Mouse (Mus musculus) liver, embryonic 16.5 days (tissue): ENCODE data around the gene Abcc4. TPM values are rescaled to one million over a fixed set of nuclear protein-coding genes. Genes with fewer than 3 reads are reported as not detected.

ENCODE experiments used
- ATAC-seq: fragments of 200-750 bp; cut with Nextera tagmentation; 2 replicates; pipeline ENCODE4 v1.8.0; 2017; ENCODE audit warnings: low read depth, mild to moderate bottlenecking, moderate number of reproducible peaks, moderate library complexity
- H3K27ac ChIP-seq: fragments of 300-500 bp; sonication (generic); 2 replicates; pipeline ENCODE4 v1.5.1; 2014; ENCODE audit warnings: mild to moderate bottlenecking, low read length
- H3K27me3 ChIP-seq: fragments of 300-500 bp; sonication (generic); 2 replicates; pipeline ENCODE4 v1.6.1; 2014; ENCODE audit warnings: low read depth, low read length, mixed read lengths; ENCODE audit not compliant: control insufficient read depth, insufficient read depth
- H3K36me3 ChIP-seq: fragments of 300-500 bp; sonication (generic); 2 replicates; pipeline ENCODE4 v1.6.1; 2014; ENCODE audit warnings: mild to moderate bottlenecking; ENCODE audit not compliant: control insufficient read depth, insufficient read depth
- H3K4me1 ChIP-seq: fragments of 300-500 bp; sonication (generic); 2 replicates; pipeline ENCODE4 v1.6.1; 2014; ENCODE audit warnings: low read depth, low read length, mixed read lengths; ENCODE audit not compliant: control insufficient read depth
- H3K4me2 ChIP-seq: fragments of 300-500 bp; sonication (generic); 2 replicates; pipeline ENCODE4 v1.6.1; 2014; ENCODE audit warnings: low read depth, low read length, mixed read lengths
- H3K4me3 ChIP-seq: fragments of 300-500 bp; sonication (generic); 2 replicates; pipeline ENCODE4 v1.5.1; 2014; ENCODE audit warnings: low read depth, mild to moderate bottlenecking, low read length
- H3K9ac ChIP-seq: fragments of 300-500 bp; sonication (generic); 2 replicates; pipeline ENCODE4 v1.6.1; 2014; ENCODE audit warnings: low read depth, low read length
- H3K9me3 ChIP-seq: fragments of 300-500 bp; sonication (generic); replicated peaks from 2 replicates; pipeline ENCODE4 v1.6.1; 2016; ENCODE audit warnings: low read length; ENCODE audit not compliant: control insufficient read depth
- WGBS: fragments of 180-500 bp; shearing (Covaris S2); extraction: QIAGEN DNeasy Blood & Tissue Kit; methylation state at CpG from one replicate; pipeline ENCODE4 v1.1.7; 2014; ENCODE audit not compliant: insufficient replicate concordance; 5-methylcytosine and 5-hydroxymethylcytosine counted together
- polyA plus RNA-seq: library from polyadenylated mRNA; unstranded; fragments of >200 nt; fragmentation: Nextera tagmentation; extraction: Ambion mirVana; gene quantifications from 2 replicates; pipeline ENCODE4 v1.2.1, GENCODE M21; 2015

Abcc4 gene
- polyA plus RNA-seq, 1 experiment from 2014 or later, result 2.3 TPM

DNA sequence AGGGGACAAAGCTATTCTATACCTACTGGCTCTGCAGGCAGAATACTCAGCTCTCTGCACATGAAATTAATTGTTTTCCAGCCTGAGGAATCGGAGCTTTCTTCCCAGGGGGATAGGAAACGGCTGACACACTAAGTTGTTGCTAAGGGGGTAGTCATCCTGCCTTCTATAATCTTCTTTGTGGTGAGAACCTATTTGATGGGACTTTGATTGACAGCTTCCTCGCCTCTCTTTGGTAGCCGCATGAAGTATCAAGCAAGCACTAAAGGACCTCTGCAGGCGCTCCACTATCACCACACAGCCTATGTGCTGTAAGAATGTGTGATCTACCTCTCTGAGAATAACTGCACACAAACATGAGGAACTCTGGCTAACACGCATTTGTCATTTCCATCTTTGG is 105.3 kb downstream of the Abcc4 start:
- no peaks in the 10 kb centered on the region; the same call in 1 of the 2 replicates for H3K36me3 ChIP-seq
- H3K27ac ChIP-seq, result no peak overlapping the region
- no peak for ATAC-seq
- H3K4me3 ChIP-seq, result no peak overlapping the region
- 61% methylated on average over 6 of the region's 6 CpGs for WGBS
- no peak overlapping the region for H3K9ac ChIP-seq
- H3K4me1 ChIP-seq, result no peaks in the 10 kb centered on the region
- no peaks in the 10 kb centered on the region for H3K27me3 ChIP-seq
- no peaks in the 10 kb centered on the region for H3K9me3 ChIP-seq
- H3K4me2 ChIP-seq, result no peak overlapping the region

- ATAC-seq, result no peak
- Histone ChIP-seq H3K36me3 (no peaks in the 10 kb centered on the region; the same call in 1 of the 2 replicates), H3K4me3 (no peak overlapping the region), H3K9ac (no peak overlapping the region), H3K27ac (no peak overlapping the region), H3K4me2 (no peak overlapping the region), H3K4me1 (no peaks in the 10 kb centered on the region), H3K27me3 (no peaks in the 10 kb centered on the region), H3K9me3 (no peaks in the 10 kb centered on the region)
- 71% methylated on average over 3 of the region's 3 CpGs for WGBS
Observed at GRCm38 (mm10) chr14:118598757-118599156, 107.3 kb downstream of the Abcc4 start.

DNA sequence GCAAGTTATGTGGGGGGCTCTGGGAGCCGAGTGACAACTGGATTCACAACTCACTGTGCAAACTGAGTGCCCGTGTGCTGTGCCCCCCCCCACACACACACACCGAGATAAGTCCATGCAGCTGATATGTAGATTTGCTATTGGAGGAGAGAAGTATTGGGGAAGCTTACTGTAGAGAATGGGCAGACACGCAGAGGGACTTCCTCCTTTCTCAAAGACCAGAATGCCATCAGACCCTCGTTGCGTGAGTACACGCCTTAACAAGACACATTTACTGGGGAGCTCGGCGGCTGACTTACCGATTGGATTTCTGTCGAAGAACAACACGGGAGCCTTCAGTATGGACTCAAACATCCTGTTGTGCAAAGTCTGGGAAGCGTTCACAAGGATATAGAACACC is 111.6 kb downstream of the Abcc4 start:
- Histone ChIP-seq H3K27me3 (no peaks in the 10 kb centered on the region), H3K9ac (no peak overlapping the region), H3K36me3 (no peaks in the 10 kb centered on the region; the same call in 1 of the 2 replicates), H3K4me3 (no peak overlapping the region), H3K4me1 (no peaks in the 10 kb centered on the region), H3K4me2 (no peak overlapping the region), H3K9me3 (no peaks in the 10 kb centered on the region), H3K27ac (no peak overlapping the region)
- WGBS, result 19% methylated on average over 13 of the region's 13 CpGs
- no peak for ATAC-seq

DNA sequence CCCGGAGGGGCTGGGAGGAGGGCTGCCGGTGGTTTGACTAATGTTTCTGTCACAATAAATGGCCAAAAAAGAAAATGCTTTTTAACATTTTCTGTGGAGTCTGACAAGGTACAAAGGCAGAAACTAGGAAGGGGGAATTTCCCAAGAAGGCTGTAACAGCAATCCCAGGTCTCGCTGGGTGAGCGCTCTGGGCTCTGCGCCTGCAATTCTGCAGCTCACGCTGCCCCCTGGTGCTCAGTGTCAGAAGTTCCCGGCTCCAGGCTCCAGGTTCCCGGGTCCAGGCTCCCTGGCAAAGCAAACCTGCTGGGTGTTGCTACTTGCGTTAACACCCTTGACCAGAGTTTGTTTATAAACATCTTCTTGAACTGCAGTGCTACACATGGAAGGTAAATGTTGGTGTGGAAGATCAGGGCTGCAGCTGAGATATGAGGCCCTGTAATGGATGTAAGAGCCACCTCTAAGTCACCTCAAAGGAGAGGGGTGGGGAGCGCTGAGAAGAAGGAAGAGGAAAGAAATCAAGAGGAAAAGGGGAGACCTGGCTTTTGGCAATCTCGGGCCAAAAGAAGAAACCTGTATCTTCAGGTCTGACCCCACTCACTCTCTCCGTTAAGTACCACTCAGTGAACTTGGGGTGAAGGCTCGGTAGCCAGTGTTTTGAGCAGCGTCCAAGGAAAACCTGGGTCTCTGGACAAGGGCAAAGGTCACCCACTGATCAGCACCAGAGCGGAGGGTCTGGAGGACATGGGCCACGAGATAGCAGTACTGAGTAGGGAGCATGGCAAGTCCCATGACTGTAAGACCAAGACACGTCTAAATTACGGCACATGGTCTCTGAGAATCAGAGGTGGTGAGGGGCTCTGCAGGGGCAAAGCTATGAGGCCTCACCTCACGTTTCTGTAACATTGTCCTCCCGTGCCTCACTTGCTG is 114.3 kb downstream of the Abcc4 start:
- Histone ChIP-seq H3K9me3 (no peaks in the 10 kb centered on the region), H3K4me1 (no peaks in the 10 kb centered on the region), H3K9ac (no peak overlapping the region), H3K27me3 (no peaks in the 10 kb centered on the region), H3K27ac (no peak overlapping the region), H3K4me3 (no peak overlapping the region), H3K36me3 (no peaks in the 10 kb centered on the region), H3K4me2 (no peak overlapping the region)
- WGBS, result 49% methylated on average over 20 of the region's 20 CpGs
- ATAC-seq, result peak; percentile 21; the same call in 1 of the 2 replicates

DNA sequence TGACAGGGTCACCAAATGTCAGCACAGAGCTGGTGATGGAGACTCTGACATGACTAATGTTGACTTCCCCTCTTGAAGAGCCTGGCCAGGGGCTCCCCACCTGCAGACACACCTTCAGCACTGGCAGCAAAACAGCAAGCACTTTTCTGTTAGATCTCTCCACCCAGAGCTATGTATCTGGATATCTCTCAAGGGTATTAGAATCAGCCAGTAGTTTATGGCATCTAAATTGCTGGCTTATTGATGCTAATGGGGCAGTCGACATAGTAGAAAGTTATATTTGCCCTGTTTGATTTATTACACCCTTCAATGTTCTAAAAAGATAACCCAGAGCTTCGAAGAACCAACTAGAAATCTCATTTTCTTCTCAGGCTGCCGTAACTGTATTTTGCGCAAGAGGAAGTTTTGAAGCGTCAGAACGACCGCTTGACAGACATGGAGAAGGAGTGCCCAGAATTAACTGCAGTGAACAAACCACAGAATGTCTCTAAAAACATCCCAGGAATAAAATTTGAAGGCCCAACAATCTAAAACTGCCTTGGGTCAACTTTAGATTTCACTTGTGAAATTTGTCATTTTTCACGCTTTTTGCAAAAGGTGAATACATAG is 123.6 kb downstream of the Abcc4 start:
- H3K9ac ChIP-seq, result no peak overlapping the region
- WGBS, result 27% methylated on average over 8 of the region's 8 CpGs
- H3K4me2 ChIP-seq, result no peak overlapping the region
- no peaks in the 10 kb centered on the region for H3K36me3 ChIP-seq
- no peak overlapping the region for H3K27ac ChIP-seq
- H3K9me3 ChIP-seq, result no peaks in the 10 kb centered on the region
- H3K27me3 ChIP-seq, result no peaks in the 10 kb centered on the region
- no peaks in the 10 kb centered on the region for H3K4me1 ChIP-seq
- ATAC-seq, result no peak
- no peak overlapping the region for H3K4me3 ChIP-seq

DNA sequence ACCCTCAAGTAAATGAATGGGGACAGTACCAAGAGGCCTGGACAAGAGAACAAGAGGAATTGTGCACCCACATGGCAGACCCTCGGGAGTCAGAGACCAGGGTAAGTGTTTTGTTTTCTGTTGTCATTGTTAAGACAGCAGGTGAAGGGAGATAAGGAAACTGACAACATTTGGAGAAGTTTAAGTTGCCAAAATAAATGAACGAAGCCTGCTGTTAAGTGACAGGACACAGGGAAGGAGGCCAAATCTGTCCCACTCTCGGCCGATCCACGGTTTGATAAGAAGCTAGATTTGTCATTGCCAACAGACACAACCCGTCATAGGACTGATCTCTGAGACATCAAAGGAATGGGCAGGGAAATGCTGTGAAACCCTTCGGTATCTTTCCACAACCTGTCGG is 124.3 kb downstream of the Abcc4 start:
- no peaks in the 10 kb centered on the region for H3K36me3 ChIP-seq
- H3K4me2 ChIP-seq, result no peak overlapping the region
- 21% methylated on average over 8 of the region's 8 CpGs for WGBS
- no peaks in the 10 kb centered on the region for H3K27me3 ChIP-seq
- no peak overlapping the region for H3K27ac ChIP-seq
- no peak for ATAC-seq
- H3K4me3 ChIP-seq, result no peak overlapping the region
- no peaks in the 10 kb centered on the region for H3K9me3 ChIP-seq
- no peaks in the 10 kb centered on the region for H3K4me1 ChIP-seq
- no peak overlapping the region for H3K9ac ChIP-seq

DNA sequence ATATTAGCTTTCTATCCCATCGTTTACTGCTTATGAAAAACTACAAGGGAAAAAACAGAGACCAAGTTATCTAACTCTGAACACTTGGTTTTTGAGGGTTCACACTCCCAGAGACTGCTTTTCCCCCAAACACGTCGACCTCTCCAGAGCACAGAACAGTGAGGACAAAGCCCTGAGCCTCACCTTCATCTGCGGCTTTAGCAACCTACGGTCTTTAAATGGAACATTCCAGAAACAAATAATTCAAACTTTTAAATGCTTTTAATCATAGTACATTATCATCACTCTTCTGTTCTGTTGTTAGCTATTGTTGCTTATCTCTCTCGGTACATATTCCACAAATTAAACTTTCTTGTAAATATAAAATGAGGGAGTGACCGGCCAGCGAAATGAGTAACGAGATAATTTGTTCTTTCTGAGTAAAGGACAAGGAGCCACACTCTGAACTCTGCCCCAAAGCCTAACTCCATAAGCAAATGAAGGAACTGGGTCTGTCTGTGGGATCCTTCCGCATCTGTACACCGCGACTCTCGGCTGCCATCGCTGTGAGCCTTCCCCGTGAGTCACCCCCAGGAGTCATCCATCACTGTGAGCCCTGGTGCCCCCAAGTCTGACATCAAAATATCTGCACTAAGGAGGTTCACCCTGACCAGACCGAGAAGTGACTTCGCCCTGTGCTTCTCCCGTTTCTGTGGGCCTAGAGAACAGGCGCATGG is 126.8 kb downstream of the Abcc4 start:
- Histone ChIP-seq H3K27ac (no peak overlapping the region), H3K9me3 (no peaks in the 10 kb centered on the region), H3K9ac (no peak overlapping the region), H3K4me1 (no peaks in the 10 kb centered on the region), H3K4me2 (no peak overlapping the region), H3K4me3 (no peak overlapping the region), H3K36me3 (no peaks in the 10 kb centered on the region), H3K27me3 (no peaks in the 10 kb centered on the region)
- 75% methylated on average over 19 of the region's 19 CpGs for WGBS
- ATAC-seq, result no peak

- Histone ChIP-seq H3K4me3 (no peak overlapping the region), H3K4me2 (no peak overlapping the region), H3K27me3 (no peaks in the 10 kb centered on the region), H3K27ac (no peak overlapping the region), H3K36me3 (no peaks in the 10 kb centered on the region), H3K9me3 (no peaks in the 10 kb centered on the region), H3K4me1 (no peaks in the 10 kb centered on the region), H3K9ac (no peak overlapping the region)
- no peak for ATAC-seq
- WGBS, result 58% methylated on average over 5 of the region's 5 CpGs
Observed at GRCm38 (mm10) chr14:118577895-118578294, 128.1 kb downstream of the Abcc4 start.
